Mouse (Mus musculus) cerebellum, postnatal 25 days (tissue): ENCODE data around the gene Cacnb2.
"Not testable (repeated sequence)": the region's sequence is repeated elsewhere in the genome, so short reads cannot be mapped to it uniquely, and the experiment has no call there.

Experiments used
- DNase-seq, 2 experiments: peaks; one replicate each; pipeline ENCODE4 v3.0.0; 2021; ENCODE audit warnings: mixed read lengths in 2 of 2

Cacnb2 gene

DNA sequence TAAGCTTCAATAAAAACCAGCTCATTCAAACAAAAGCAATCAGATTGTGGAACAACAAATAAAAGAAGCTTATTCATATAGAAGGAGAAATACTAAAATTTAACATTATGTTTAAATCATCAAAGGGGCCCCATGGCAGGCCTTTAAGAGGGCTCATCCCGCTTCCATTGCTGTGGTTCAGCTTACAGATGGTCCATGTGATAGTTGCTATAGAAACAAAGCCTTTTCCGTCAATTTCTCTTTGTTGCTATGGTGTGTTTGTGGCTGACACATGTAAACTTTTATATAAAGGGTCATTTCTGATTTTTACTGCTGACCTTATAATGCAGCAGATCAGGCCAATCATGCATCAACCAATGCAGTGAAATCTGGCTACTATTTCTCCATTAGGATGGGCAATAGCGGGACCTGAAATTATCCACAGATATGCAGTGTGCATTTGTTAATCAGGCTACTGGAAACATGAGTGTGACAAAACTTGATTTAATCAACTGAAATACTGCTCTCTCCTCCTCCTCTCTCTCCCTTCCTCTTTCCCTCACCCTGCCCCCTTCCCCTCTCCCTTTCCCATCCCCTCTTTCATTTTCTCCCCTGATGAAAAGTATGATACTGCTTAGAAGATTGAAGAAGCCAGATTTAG lies 54.4 kb downstream of the Cacnb2 start:
- no peak for DNase-seq

DNA sequence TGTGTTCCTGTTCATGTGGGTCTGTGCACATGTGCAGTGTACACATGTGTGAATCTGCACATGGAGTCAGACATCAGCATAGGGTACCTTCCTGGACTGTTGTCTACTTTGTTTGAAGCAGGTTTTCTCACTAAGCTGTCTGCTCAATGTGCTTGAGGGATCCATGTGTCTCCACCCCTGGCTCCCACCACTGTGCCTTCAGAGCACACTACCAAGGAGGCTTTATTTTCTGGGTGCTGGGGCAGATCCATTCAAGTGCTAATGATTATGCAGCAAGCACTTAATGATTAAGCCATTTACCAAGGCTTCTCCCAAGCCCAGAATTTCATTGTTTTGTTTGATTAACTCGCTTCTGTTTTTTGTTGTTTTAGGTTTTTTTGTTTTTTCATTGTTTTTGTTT lies 62.3 kb downstream of the Cacnb2 start:
- DNase-seq = no peak

DNA sequence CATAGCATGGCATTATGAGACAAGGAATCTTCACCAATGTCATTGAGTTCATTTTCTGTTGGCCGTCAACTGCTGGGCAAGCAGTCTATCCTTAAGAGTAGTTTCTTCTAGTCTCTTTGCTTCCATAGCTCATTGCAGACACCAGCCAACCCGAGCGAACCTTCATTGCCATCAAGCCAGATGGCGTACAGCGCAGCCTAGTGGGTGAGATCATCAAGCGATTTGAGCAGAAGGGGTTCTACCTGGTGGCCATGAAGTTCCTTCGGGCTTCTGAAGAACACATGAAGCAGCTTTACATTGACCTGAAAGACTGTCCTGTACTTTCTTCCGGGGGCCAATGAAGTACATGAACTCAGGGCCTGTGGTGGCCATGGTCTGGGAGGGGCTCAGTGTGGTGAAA lies 69.2 kb downstream of the Cacnb2 start:
- no peak for DNase-seq

DNA sequence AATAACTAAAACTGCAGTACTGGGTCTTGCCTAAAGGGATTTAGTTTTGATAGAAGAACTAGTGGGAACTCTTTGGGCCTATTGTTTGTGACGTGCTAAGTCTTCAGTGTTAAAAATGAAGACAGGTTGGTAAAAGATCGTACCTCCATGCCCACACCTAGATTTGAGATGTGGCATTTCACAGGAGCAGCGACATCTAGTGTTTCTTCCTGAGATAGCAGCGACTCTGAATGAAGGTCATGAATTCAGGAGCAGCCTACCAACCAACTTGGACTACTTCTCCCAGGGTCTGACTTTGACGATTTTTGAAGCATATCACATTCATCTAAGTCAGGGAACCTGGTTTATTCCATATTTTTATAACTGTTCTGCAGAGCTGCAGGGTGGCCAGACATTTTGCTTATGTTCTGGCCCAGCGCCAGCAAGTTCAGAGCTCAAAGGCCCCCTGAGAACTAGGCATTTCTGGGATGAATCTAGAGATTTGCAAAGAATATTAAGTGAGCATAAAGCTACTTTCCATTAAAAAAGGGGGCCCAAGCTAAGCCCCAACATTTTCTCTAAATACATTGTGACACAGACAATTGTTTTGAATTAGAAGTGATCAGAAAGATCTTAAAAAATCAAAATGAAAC lies 74.1 kb downstream of the Cacnb2 start:
- DNase-seq = peak; percentile 50 to 80

DNA sequence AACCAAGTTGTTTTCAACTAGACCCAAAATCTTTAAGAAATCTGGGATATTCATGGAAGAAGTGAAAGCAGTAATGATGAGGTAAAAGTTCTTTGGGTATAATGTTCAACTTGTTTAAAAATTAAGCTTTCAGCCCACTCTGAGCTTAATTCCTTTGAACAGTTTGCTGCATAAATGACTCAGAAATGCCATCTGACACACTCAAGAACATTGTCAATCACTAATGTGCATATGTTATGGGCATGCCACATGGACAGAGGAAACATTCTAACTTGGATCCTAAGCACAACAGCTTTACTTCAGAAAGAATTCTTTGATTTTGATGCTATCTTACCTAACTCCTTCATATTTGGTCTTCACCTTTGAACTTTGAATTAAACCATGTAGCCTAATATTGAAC lies 81.3 kb downstream of the Cacnb2 start:
- DNase-seq = no peak

DNA sequence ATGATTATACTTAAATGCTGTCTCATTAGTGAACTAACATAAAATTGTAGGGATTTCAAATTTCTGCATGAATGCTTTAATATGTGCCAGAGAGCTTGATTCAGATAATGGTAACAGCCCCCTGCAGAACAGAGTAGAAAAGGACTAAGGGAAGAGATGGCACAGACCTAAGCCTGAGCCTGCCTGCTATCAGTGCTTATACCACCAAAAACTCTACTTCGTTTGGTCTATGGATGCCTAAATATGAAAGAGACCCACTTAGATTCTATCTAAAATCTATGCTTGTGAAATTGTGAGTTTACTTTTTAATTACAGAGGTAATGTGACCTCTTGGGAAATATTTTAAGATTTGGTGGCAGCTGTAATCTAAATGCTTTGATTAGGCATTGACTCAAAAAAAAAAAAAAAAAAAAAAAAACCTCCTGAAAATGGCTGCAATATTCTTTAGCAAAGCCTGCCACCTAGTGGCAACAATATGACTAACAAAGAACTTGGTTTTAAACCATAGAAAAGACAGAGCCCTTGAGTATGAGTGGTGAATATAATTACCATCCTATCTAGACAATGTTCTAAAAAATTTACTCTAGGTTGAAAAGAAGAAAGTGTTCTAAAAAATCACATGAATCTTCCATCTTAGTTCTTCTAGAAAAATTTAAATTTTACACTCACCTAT lies 100.2 kb downstream of the Cacnb2 start:
- DNase-seq = peak in 1 of 2 experiments; percentile 50

DNA sequence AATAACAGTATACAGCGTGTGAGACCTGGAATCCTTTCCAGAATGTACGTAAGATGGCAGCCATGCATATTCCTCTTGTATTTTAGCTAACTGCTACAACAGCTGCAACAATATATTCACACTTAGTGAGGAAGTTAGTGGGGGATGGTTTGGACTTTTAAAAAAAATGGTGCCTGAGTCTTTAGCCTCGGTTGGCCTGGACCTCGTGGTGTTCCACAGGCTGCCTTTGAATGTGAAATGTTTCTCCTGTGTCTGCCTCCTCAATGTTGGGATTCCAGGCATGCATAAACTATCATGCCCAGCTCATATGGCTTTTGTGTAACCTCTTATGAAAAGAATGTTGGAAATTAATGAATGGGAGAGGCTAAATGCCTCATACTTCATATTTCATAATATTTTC lies 100.8 kb downstream of the Cacnb2 start:
- DNase-seq = no peak

DNA sequence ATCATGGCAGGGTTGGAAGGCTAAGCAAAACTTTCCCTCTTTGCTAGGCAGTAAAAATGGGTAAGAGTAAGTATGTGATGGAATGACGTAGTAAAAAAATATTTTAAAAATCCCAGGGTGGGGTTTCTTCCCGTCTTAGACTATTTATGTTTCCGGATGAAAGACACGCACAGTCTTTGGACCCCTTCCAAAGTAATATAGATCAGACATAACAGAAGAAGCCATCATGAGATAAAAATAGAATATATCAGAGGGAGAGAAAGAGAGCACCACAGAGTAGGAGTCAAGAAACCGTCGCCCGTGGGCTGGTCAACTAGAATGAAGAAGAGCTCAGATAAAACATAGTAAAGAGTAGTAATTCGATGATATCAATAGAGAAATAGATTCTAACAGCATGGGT lies 107.4 kb downstream of the Cacnb2 start:
- no peak for DNase-seq

DNA sequence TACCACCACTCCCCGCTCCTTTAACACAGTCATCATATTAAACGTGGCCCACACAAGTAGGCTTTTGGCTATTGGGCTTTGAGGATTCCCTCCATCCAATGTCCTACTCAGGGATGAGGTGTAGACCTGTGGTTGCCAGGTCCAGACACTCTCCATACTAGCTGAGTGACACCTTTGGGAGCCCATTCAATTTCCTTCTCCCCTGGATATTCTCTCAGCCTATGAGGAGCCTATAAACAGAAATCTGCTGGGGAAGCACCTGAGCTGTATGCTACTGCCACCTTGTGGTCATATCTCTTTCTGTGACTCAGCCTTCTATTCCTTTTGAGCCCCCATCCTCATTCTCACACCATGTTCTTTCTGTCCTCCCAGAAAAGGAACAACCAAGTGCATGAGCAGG lies 108.9 kb downstream of the Cacnb2 start:
- no peak for DNase-seq

DNA sequence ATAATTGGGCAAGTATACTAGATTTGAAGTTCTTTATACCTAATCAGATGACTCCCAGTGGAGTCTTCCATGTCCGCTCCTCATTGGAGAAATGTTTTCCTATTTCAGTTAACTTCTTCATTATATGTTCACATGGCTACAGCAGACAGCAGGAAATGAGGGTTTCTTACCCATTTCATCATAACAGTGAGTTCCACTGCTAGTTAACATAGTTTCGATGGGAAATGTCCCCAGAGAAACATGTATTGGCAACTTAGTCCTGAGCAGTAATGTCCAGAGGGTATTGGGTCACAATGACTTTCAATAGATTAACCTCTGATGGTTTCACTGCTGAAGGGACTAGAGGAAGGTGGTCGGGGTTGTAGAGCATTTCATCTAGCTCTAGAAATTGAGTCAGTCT lies 110.2 kb downstream of the Cacnb2 start:
- no peak for DNase-seq

DNA sequence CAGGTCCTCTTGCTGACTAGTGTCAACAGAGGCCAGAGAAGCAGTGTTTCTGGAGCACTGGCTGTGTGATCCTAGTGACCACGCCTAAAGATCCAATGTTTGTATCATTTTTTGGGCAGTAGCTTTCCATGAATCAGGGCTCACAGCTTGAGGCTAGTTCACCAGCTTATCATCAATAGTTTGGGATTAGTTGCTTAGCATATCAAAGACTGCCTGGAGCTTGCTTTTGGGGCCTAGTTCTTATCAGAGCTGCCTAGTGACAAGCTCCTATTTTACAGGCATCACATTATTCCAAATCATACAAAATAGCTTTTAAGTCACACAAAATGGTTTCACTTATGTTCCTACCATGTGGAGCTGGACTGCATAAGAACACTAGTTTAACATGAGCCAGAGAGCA lies 113.8 kb downstream of the Cacnb2 start:
- no peak for DNase-seq

DNA sequence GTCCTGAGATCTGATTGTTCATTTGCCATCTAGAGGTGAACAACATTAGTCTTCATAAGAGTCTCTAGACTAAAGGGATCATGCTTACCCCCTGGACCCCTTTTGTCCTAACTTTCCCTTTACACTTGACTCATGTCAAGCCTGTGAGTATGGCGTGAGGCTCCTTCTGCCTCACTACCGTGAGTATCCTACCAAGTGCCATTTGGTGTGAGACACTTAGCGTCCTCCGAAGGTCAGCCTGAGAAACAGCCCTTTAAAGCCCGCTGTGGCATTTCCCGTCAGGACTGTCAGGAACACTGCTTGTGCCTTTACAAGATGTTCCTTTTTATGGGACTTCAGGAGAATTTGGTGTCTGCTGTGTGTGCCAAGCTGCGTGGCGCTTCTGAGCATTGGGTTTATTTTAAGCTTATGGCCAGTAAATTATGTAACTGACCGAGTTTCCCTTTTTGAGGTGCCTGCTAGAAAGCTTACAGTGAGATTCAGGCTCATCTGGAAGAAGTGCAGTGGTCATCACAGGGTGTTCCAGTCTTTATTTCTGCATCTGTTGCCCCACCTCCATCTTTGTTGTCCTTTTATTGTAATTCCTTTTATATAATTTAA lies 116.3 kb downstream of the Cacnb2 start:
- DNase-seq = no peak

DNA sequence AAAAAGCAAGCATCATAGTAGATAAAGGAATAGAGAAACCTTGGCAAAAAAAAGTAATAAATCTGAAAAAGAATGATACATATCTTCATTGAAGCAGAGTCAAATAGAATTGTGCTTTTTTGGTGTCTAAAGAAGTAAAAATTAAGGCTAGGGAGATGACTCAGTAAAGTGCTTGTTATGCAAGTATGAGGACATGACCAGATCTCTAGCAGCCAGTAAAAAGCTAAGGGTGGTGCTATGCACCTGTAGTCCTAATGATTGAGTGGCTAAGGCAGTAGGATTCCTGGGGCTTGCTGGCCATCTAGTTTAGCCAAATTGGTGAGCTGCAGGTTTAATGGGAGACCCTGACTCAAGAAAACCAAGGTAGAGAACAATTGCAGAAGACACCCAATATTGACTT lies 122.5 kb downstream of the Cacnb2 start:
- DNase-seq = no peak

DNA sequence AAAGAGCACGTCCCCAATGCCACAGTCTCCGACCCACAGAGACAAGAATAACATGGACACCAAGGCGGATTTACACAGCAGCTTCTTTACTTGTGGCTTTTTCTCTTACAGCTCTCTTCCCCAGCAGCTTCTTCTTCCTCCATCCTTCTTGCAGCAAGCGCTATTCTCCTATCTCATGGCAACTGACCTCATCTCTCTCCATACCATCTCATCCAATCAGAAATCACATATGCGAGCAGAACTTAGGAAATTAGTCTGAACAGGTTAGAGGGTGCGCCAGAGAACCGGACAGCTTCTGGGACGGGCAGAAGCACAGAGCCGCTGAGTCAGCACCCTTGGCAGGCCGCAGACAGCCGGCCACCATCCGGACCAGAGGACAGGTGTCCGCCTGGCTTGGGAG lies 123.7 kb downstream of the Cacnb2 start:
- not testable (repeated sequence) for DNase-seq

DNA sequence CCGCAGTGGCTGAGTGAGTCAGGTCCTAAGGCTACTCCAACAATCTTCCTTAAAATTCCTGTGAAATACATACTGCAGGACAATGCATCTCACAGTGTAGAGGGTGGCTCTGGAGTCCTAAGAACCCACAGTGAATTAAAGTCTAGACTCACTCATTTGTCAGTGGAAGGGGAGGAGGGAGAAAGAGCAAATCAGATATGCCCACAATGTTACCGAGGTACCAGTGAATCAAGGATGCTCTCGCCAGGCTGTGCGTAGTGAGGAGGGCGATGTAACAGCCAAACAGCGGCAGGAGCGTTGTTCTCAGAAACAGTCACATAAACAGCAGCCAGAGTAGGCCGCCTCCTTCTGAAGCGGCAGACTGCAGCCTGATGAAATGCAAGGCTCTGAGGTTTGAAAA lies 136.0 kb downstream of the Cacnb2 start:
- DNase-seq = peak; percentile 17 to 26

DNA sequence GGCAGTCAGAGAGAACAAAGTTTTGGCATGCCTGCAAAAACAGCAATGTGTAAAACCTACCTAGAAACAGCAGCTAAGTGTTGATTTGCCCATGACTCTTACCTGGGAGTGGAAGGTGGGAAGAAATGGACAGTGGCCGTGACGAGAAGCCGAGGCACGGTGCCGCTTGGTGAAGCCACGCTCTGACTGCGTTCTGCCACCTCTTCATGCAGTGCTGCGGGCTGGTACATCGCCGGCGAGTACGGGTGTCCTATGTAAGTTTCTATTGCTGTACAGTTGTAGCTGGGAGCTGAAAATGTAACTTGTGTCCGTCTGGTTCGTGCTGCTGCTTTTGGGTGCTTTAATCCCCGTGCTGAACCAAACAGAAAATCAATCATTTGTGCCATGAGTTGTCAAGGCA lies 136.6 kb downstream of the Cacnb2 start:
- peak; percentile 35 to 42 for DNase-seq

DNA sequence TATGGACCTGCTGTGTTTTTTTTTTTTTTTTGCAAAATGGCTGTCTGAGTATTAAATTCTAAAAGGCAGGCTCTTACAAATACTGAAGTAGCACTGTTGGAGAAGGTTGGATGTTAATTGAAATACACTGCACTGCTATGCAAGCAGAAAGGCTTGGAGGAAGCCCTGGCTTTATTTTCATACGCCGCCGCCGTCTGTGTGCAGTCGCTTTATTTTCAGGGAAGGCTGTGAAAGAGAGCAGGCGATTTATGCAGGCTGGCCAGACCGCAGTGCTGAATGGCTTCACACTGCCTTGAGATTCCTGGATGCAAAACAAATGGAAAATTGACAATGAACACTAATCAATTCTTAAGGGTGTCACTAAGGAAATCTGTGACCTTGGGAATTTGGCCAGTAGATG lies 137.5 kb downstream of the Cacnb2 start:
- DNase-seq = peak; percentile 34 to 64

DNA sequence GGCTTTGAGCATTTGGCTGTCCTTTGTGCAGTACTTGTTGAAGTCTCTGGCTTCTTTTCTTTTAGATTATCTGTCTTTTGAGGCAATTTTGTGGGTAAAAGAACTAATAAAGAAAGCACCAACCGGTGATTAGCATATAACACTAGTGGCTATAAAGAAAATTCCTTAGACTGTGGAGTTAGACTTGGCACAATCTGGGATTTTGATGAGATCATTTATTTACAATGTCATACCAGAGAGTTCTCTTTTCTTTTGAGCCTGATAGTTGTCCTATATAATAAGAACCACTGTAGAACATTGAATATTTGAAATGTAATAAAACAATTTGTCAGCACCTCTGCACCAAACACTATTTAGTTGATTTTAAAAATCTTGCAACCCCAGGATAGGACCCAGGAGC lies 141.9 kb downstream of the Cacnb2 start:
- DNase-seq = no peak

DNA sequence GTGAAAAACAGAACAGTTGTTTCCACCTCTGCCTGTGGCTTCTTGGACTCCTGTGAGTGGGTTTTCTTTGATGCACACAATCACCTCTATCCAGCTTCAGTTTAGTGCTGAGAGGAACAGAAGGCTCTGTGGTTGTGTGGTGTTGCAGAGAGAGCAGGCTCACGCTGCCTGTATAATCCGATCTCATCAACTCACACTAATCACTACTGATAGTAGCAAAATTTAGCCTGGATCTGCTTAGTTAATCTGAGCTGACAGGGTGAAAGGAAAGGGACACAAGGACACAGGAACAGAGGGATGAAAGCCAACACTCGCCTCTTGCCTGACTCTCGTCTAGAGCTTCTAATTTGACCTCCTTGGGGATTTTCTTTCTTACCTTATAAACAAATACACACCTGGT lies 160.0 kb downstream of the Cacnb2 start:
- DNase-seq = no peak

DNA sequence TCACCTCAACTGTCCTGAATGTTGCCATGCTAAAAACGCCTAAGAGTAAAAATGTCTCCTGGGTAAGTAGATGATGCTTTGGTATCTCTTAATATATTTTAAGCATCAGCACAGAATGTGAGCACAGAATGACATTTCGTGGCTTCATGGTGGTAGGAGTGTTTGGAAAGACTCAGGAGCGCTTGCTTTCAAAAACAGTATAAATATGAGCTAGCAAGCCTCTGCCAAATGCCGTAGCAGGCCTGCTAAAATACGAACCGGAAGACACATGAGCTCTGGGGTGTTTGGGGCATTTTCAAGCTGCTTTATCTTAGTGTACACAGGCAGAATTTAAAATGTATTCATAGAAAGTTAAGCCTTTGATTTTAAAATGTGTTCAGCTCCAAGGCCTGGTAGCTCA lies 161.0 kb downstream of the Cacnb2 start:
- no peak for DNase-seq

DNA sequence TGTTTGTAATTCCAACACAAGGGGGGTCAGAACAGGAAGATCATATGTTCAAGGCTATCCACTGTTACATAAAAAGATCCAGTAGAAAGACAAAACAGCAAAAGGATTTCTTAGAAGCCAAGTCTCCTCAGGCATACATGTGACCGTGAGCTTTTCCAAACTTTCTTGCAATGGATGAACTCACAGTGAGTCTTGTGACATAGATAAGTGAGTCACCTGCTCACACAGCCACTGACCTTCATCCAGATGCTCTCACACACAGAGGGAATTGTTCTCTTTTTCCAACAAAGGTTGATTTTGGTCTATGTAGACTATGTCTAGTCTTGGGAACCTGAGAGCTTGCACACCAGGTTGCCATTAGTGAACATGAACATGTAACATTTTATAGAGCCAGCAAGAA lies 166.6 kb downstream of the Cacnb2 start:
- no peak for DNase-seq

DNA sequence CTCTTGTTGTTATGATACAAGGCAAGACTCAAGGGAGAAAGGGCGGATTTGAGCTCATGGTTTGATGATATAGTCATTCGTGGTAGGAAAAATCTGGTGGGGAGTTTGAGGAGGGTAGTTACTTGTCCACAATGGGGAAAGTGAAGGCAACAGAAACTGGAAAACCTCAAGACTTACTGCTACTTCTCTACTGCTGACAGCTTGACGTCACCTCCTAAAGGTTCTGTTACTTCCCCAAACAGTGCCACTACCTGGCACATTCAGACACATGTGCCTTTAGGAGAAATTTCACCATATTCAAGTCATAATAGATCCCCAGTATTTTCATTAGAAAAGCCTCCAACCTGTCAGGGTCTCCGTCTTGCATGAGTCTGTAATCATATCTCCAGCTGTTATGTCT lies 167.7 kb downstream of the Cacnb2 start:
- DNase-seq = no peak

DNA sequence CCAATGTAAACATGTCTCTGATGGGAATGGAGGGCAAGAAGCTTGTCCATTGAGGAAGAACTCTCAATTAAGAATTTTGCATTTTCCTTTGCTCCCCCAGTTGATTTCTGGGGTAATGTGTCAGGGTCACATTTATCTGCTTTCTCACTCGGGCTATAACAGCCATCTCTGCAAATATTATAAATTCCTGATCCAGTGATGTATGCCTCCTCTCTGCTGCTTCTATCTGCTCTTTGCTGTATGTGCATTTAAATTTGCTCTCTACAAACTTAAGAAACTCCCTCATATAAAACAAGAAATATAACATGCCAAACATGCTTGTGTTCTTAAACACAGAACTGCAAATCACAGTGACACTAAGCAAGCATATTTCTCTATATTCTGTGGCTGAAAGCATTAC lies 171.5 kb downstream of the Cacnb2 start:
- DNase-seq = no peak

DNA sequence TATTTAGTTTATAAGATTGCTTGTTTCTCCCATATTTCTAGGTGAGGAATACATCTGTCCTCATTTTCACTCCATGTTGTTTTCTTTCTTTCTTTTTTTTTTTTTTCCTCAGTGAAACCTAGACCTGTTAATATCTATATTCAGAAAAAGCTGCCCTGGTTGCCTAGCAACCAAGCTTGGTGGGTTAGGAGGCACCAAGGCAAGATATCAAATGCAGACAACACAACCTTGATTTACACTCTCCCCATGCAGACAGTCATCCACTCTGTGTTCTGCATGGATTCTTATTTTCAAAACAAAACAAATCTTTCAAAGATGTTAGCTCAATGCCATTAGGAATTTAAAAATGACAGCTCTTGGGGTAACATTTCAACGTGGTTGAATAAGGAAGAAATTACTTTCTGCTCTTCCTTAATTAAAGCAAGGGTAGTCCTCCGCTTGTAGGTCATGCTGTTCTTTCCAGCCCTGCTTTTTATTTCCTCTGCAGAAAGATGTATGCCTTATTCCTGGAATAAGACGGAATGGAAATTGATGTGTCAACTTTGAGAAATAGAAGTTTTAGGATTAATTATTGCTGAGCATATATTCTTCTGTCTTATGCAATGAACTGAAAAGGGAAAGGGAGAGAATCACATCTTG lies 172.1 kb downstream of the Cacnb2 start:
- no peak for DNase-seq
